Mouse (Mus musculus) midbrain, embryonic 11.5 days (tissue): ENCODE measurements around the gene Mterf4. TPM values are rescaled to one million over a fixed set of nuclear protein-coding genes. Genes with fewer than 3 reads are reported as not detected.
"Not testable (repeated sequence)": the region's sequence is repeated elsewhere in the genome, so short reads cannot be mapped to it uniquely, and the experiment has no call there.

Experiments used
- ATAC-seq: fragments of 200-750 bp; cut with Nextera tagmentation; 2 replicates; pipeline ENCODE4 v1.8.0; 2017; ENCODE audit warnings: moderate TSS enrichment, moderate library complexity; ENCODE audit not compliant: low FRiP score
- DNase-seq: peaks from one replicate; pipeline ENCODE4 v3.0.0; 2015; ENCODE audit warnings: low spot score; ENCODE audit errors: missing footprints
- H3K27ac ChIP-seq: fragments of 300-500 bp; sonication (generic); 2 replicates; pipeline ENCODE4 v1.5.1; 2014; ENCODE audit warnings: low read depth, low read length
- H3K27me3 ChIP-seq: fragments of 300-500 bp; sonication (generic); 2 replicates; pipeline ENCODE4 v1.6.1; 2014; ENCODE audit warnings: mild to moderate bottlenecking, low read length, moderate library complexity, mixed read lengths; ENCODE audit not compliant: control insufficient read depth, insufficient read depth
- H3K36me3 ChIP-seq: fragments of 300-500 bp; sonication (generic); 2 replicates; pipeline ENCODE4 v1.6.1; 2014; ENCODE audit warnings: mild to moderate bottlenecking, low read length, moderate library complexity, mixed read lengths; ENCODE audit not compliant: control insufficient read depth, insufficient read depth
- H3K4me1 ChIP-seq: fragments of 300-500 bp; sonication (generic); 2 replicates; pipeline ENCODE4 v1.6.1; 2014; ENCODE audit warnings: low read length; ENCODE audit not compliant: control insufficient read depth, insufficient read depth
- H3K4me2 ChIP-seq: fragments of 300-500 bp; sonication (generic); 2 replicates; pipeline ENCODE4 v1.6.1; 2014; ENCODE audit warnings: mild to moderate bottlenecking, moderate library complexity
- H3K4me3 ChIP-seq: fragments of 300-500 bp; sonication (generic); 2 replicates; pipeline ENCODE4 v1.5.1; 2014; ENCODE audit warnings: low read depth, low read length
- H3K9ac ChIP-seq: fragments of 300-500 bp; sonication (generic); 2 replicates; pipeline ENCODE4 v1.6.1; 2014; ENCODE audit warnings: low read length
- H3K9me3 ChIP-seq: fragments of 300-500 bp; sonication (generic); 2 replicates; pipeline ENCODE4 v1.6.1; 2016; ENCODE audit warnings: low read length; ENCODE audit not compliant: control insufficient read depth
- WGBS: fragments of 180-500 bp; shearing (Covaris S2); extraction: QIAGEN DNeasy Blood & Tissue Kit; methylation state at CpG from one replicate; pipeline ENCODE4 v1.1.7; 2014; 5-methylcytosine and 5-hydroxymethylcytosine counted together
- polyA plus RNA-seq: library from polyadenylated mRNA; unstranded; fragments of >200 nt; fragmentation: Nextera tagmentation; extraction: Ambion mirVana; gene quantifications from 2 replicates; pipeline ENCODE4 v1.2.1, GENCODE M21; 2014

Gene Mterf4
- polyA plus RNA-seq, 1 experiment from 2014 or later = 31.8 TPM

- no peak overlapping the region for H3K9ac ChIP-seq
- peaks cover 34% of the 10 kb centered on the region for H3K36me3 ChIP-seq
- no peak overlapping the region for H3K4me2 ChIP-seq
- no peaks in the 10 kb centered on the region for H3K9me3 ChIP-seq
- H3K27ac ChIP-seq = no peak overlapping the region
- H3K4me1 ChIP-seq = no peaks in the 10 kb centered on the region
- DNase-seq = no peak
- no peak overlapping the region for H3K4me3 ChIP-seq
- H3K27me3 ChIP-seq = no peaks in the 10 kb centered on the region
- WGBS = 91% methylated on average over 6 of the region's 6 CpGs
- no peak for ATAC-seq
These were observed 18.3 kb upstream of the Mterf4 start for GRCm38 (mm10) chr1:93323973-93324372.

GRCm38 (mm10) chr1:93300578-93300977 lies 5.1 kb downstream of the Mterf4 start:
- H3K9me3 ChIP-seq = no peaks in the 10 kb centered on the region
- H3K4me2 ChIP-seq = no peak overlapping the region
- H3K9ac ChIP-seq = no peak overlapping the region
- no peak overlapping the region for H3K27ac ChIP-seq
- 94% methylated on average over 3 of the region's 3 CpGs for WGBS
- H3K4me3 ChIP-seq = no peak overlapping the region
- H3K36me3 ChIP-seq = peaks cover 21% of the 10 kb centered on the region
- H3K27me3 ChIP-seq = no peaks in the 10 kb centered on the region
- no peak for ATAC-seq
- peaks cover 7% of the 10 kb centered on the region; the same call in 1 of the 2 replicates for H3K4me1 ChIP-seq
- DNase-seq = no peak

- Histone ChIP-seq H3K4me1 (peaks cover 3% of the 10 kb centered on the region; the same call in 1 of the 2 replicates), H3K36me3 (peaks cover 21% of the 10 kb centered on the region), H3K27ac (no peak overlapping the region), H3K4me3 (no peak overlapping the region), H3K4me2 (no peak overlapping the region), H3K9me3 (no peaks in the 10 kb centered on the region), H3K9ac (no peak overlapping the region), H3K27me3 (no peaks in the 10 kb centered on the region)
- WGBS = 89% methylated on average over 4 of the region's 4 CpGs
- no peak for DNase-seq
- no peak for ATAC-seq
These were observed 5.9 kb downstream of the Mterf4 start for GRCm38 (mm10) chr1:93299791-93300190.

GRCm38 (mm10) chr1:93294491-93294890 lies 11.2 kb downstream of the Mterf4 start:
- not testable (repeated sequence) for H3K9me3 ChIP-seq, H3K9ac ChIP-seq, H3K4me3 ChIP-seq, ATAC-seq, H3K4me1 ChIP-seq, H3K36me3 ChIP-seq, DNase-seq, H3K27ac ChIP-seq, H3K27me3 ChIP-seq, H3K4me2 ChIP-seq
- WGBS = 81% methylated on average over 3 of the region's 3 CpGs

GRCm38 (mm10) chr1:93292006-93292405 lies 13.7 kb downstream of the Mterf4 start:
- Histone ChIP-seq H3K27me3 (no peaks in the 10 kb centered on the region), H3K9me3 (no peaks in the 10 kb centered on the region), H3K4me3 (no peak overlapping the region), H3K36me3 (peaks cover 2% of the 10 kb centered on the region; the same call in 1 of the 2 replicates), H3K27ac (no peak overlapping the region), H3K9ac (no peak overlapping the region), H3K4me2 (no peak overlapping the region), H3K4me1 (no peaks in the 10 kb centered on the region)
- 79% methylated on average over 8 of the region's 8 CpGs for WGBS
- DNase-seq = peak; percentile 56
- ATAC-seq = no peak

- Histone ChIP-seq H3K4me2 (no peak overlapping the region), H3K27ac (no peak overlapping the region), H3K4me1 (no peaks in the 10 kb centered on the region), H3K4me3 (no peak overlapping the region), H3K9me3 (no peaks in the 10 kb centered on the region), H3K27me3 (no peaks in the 10 kb centered on the region), H3K36me3 (peaks cover 2% of the 10 kb centered on the region; the same call in 1 of the 2 replicates), H3K9ac (no peak overlapping the region)
- WGBS = 91% methylated on average over 1 of the region's 1 CpGs
- DNase-seq = peak; percentile 73
- ATAC-seq = no peak
These were observed 14.1 kb downstream of the Mterf4 start for GRCm38 (mm10) chr1:93291591-93291990.

- Histone ChIP-seq H3K36me3 (peaks cover 2% of the 10 kb centered on the region; the same call in 1 of the 2 replicates), H3K9me3 (no peaks in the 10 kb centered on the region), H3K4me2 (no peak overlapping the region), H3K27ac (no peak overlapping the region), H3K4me3 (no peak overlapping the region), H3K4me1 (no peaks in the 10 kb centered on the region), H3K9ac (no peak overlapping the region), H3K27me3 (no peaks in the 10 kb centered on the region)
- 85% methylated on average over 4 of the region's 4 CpGs for WGBS
- no peak for DNase-seq
- ATAC-seq = no peak
These were observed 14.8 kb downstream of the Mterf4 start for GRCm38 (mm10) chr1:93290956-93291355.

- Histone ChIP-seq H3K36me3 (no peaks in the 10 kb centered on the region), H3K4me2 (no peak overlapping the region), H3K27me3 (no peaks in the 10 kb centered on the region), H3K27ac (no peak overlapping the region), H3K4me3 (no peak overlapping the region), H3K4me1 (no peaks in the 10 kb centered on the region), H3K9ac (no peak overlapping the region), H3K9me3 (no peaks in the 10 kb centered on the region)
- DNase-seq (no peak), ATAC-seq (no peak)
- 75% methylated on average over 3 of the region's 3 CpGs for WGBS
These were observed 16.0 kb downstream of the Mterf4 start for GRCm38 (mm10) chr1:93289678-93290214.

GRCm38 (mm10) chr1:93277041-93277440 lies 28.7 kb downstream of the Mterf4 start:
- Histone ChIP-seq H3K27me3 (no peaks in the 10 kb centered on the region), H3K36me3 (no peaks in the 10 kb centered on the region), H3K9ac (no peak overlapping the region), H3K27ac (no peak overlapping the region), H3K4me2 (no peak overlapping the region), H3K4me3 (no peak overlapping the region), H3K9me3 (no peaks in the 10 kb centered on the region), H3K4me1 (no peaks in the 10 kb centered on the region)
- 79% methylated on average over 7 of the region's 7 CpGs for WGBS
- ATAC-seq (no peak), DNase-seq (no peak)
